Mouse (Mus musculus): Measurements from ENCODE around the gene Aip.

Gene Aip

DNA sequence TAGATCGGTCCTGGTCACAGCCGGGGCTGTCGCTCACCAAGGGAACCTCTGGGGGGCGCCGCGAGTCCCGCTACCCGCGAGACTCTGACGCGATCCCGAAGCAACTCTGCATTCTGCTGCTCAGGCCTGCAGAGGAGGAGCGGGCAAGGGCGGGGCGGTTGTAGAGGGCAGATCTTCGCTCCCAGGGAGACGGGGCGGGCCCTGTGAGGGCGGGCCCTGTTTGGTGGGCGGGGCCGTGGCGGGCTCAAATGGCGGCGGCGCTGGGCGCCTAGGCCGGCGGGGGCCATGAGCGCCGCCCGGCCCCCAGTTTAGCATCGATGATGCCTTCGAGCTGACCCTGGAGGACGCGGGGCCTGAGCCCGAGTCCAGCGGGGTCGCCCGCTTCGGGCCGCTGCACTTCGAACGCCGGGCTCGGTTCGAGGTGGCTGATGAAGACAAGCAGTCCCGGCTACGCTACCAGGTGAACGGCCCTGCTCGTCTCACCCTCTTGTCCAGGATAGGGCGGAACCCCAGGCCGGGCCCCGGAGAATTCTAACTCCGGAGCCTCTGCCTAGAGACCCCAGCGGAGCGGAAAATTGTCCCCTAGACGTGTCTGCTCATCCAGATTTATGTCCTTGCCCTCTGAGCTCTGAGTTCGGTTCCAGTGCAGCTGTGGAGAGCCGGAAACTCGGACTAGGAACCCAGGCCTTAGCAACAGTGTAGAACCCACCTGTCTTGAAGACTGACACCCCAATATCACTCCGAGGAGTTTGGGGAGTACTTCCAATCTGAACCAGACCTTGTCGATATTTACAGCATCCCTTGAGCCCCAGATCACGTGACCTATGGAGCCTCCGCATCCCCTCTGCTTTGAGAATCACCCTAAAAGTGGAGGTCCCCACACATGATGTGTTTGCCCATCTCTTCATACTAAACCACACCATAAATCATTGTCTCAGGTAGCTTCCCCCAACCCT, at the start of gene Aip:
Gene Aip, minus strand, starts transcription at position 118 of the 956 bp plus-strand sequence.
- DNase-seq (ENCODE audit: extremely low read depth, low read depth): peak; percentile 90

DNA sequence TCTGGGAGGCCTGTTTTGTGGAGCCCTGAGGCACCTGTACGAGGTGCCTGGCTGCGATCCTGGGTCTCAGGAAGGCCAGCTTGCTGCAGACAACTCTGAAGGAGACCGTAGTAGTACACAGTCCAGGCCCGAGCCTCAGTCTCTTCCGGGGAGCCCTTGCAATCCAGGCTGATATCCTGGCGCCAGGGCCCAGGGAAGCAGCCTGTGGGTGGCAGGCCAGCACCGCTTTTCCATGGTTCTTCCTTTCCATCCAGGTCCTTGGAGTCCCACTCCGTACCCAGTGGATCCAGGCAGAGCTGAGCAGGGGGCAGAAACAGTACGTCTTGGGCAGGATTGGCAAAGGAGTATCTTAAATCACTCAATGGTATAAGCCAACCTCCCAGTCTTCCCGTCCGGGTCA, 47.3 kb upstream of the Aip start:
- no peak for DNase-seq (ENCODE audit: extremely low read depth, low read depth)

DNA sequence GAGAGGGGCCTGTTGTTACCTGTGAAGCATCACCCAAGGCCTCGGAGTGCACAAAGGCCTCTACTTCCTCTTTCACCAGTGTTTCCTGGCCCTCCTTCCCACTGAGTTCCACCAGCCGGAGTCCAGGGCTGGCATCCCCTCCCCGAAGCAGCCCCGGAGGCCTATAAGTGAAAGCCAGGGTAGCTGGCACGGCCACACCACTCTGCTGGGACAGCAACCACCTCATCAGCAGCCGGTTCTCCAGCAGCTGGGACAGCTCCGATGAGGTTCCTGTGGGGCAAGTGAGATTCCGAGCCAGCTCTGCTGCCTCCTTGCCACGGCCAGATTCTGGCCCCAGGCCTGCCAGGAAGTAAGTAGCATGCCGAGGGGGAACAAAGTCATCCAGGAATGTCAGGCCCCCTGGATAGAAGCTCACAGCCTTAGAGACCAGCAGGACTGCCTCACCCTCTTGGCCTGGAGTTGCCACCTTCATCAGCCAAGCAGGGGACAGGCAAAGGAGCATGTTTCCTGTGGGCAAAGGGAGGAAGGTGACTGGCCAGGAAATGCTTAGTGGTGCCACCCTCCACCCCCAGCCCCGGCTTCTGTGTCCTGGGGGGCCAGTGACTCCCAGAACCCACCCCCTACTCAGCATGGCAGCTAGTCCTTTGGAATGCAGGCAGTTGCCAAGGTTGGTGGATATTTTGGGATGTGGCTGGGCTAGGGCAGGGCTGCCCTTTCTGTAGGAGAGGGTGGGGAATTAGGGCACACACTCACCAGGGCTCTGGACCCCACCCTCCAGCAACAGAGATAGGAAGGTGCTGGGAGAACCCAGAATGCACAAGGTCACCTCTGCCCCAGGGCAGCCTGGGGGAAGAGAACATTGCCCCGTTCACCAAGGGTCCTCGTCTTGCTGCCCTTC, 46.0 kb upstream of the Aip start:
- no peak for DNase-seq (ENCODE audit: extremely low read depth, low read depth)

DNA sequence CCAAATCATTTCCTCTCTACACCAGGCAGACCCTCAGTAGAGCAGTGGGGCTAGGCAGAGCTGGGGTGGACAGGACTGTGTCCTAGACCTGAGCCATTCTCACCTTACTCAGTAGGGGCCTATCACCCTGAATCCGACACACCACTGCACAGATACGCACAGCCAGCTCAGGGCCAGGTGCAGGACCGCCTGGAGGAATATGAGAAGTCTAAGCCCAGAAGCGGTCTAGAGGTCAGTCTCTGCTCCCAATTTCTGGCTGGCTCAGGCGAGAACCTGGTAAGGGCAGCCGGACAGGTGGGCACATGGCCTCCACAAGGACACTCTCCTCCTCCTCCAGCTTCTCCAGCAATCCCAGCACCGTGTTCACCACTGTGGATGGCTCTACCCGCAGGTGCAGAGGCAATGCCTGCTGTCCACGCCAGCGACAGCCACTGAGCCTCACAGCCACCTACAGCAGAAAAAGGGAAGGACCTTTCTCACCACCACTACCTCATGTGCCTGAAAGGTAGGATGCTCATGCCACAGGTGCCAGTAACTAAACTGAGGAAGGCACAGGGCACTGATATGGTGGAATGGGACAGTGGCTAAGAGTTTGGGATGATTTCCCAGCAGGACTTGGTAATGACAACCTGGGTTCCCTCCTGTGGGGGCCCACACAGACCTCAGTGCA, 45.2 kb upstream of the Aip start:
- no peak for DNase-seq (ENCODE audit: extremely low read depth, low read depth)

DNA sequence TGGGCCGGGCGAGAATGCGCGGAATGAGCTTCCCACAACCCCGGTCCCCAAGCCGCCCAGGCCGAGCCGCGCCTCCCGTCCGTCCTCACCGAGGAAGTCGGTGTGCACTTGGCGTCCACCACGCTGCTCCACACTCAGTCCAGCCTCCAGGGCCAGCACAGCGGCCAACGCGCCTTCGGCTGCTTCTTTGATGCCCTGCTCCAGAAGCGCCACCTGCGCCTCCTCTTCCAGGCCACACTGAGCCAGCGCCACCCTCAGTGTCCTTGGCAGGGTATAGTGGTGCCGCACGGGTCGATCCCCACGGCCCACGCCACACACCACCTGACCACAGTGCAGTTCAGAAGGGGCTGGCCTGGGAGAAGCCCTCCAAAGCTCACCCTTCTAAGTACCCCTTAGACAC, 44.2 kb upstream of the Aip start:
- no peak for DNase-seq (ENCODE audit: extremely low read depth, low read depth)

DNA sequence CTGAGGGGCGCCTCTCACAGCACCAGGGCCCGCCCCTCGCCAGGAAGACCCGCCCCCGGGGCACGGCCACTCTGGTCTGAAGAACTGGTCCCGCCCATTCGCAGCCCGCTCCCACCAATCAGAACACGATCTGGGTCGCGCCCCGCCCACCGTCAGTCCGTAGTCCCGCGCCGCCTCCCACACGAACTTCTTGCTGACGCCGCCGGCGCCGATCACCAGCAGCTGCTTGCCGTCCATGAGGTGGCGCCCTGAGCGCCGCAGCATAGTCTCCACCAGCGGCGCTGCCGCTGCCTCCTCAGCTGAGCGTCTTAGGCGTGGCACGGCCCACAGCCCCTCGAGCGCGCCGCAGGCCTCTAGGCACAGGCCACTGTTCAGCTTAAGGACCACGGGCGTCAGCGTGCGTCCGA, 43.7 kb upstream of the Aip start:
- DNase-seq (ENCODE audit: extremely low read depth, low read depth): peak; percentile 91

DNA sequence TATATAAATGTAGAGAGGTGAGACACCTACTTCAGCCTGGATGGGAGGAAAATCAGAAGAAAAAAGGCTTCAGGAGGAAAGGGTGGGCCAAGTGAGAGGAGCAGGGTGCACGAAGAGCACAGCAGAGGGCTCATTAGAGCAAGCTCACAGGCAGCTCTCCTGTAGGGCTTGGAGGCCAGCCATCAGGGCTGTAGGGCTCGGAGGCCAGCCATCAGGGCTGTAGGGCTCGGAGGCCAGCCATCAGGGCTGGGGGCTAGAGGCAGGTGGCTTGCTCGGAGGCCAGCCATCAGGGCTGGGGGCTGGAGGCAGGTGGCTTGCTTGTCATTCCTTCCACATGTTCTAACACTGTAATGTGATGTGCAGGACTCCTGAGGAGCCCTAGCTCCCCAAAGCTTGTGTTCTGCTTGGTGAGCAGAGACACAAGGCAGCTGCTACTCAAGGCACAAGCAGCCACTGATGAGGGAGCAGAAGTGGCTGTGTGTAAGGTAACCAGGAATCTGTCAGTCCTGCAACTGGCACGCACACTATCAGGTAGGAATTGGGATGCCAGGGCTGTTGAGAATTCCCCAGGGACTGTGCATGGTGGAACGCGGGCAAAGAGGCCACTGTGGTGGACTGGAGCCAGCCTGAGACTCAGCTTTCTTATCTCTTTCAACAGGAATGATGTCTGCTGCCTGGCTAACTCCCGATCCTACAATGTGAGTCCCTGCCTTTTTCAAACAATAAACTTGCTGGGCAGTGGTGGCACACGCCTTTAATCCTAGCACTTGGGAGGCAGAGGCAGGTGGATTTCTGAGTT, 41.2 kb upstream of the Aip start:
- no peak for DNase-seq (ENCODE audit: extremely low read depth, low read depth)

DNA sequence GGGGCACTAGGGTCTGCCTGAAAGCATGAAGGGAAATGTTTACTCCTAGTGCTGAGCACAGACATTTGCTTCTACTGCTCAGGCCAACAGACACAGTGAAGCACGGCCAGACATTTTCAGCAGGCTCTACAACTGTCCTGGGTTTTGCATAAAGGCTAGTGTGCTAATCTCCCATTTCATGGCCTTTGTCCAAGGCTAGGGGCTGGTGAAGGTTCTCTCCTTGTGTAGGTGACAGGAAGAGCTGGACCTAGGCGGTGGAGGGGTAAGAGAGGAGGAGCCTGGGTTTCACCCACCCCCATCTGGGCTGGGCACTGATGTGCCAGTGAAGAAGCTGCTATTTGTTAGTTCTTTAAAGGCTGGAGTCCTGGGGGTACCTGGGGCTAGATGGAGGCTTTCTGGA, 39.1 kb upstream of the Aip start:
- DNase-seq (ENCODE audit: extremely low read depth, low read depth): no peak

DNA sequence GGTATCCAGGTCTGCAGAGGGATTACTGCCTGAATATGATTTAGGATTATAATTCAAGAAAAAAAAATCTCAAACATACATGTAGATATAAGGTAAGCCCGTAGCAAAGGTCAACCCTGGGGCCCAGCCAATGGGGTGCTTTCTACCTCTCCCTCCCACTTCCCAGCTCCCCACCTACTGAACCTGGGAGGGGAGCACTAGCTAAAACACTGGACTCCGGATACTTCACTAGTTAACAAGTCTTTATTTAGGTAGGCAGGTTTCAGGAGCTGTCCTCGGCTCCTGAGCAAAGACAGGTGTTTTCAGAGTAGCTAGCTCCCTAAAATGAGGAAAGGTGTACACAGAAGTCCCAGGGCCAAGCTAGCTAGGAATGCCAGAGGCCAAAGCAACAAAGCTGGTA, 38.4 kb upstream of the Aip start:
- DNase-seq (ENCODE audit: extremely low read depth, low read depth): no peak

DNA sequence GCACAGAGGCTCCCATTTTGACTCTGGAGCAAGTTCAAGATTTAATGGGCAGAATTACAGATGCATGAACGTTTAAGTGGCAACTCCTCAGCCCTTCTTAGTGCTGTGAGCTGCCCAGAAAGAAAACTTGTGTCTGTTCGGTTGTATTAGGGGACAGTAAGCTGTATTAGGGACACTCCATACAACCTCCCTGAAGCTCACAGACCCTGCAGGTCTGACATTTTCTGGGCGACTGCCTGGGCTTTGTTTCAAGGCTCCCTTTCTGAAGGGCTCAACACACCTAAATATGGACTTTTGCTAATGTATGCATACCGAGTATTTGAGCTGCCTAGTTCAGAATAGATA, 37.9 kb upstream of the Aip start:
- DNase-seq (ENCODE audit: extremely low read depth, low read depth): no peak

DNA sequence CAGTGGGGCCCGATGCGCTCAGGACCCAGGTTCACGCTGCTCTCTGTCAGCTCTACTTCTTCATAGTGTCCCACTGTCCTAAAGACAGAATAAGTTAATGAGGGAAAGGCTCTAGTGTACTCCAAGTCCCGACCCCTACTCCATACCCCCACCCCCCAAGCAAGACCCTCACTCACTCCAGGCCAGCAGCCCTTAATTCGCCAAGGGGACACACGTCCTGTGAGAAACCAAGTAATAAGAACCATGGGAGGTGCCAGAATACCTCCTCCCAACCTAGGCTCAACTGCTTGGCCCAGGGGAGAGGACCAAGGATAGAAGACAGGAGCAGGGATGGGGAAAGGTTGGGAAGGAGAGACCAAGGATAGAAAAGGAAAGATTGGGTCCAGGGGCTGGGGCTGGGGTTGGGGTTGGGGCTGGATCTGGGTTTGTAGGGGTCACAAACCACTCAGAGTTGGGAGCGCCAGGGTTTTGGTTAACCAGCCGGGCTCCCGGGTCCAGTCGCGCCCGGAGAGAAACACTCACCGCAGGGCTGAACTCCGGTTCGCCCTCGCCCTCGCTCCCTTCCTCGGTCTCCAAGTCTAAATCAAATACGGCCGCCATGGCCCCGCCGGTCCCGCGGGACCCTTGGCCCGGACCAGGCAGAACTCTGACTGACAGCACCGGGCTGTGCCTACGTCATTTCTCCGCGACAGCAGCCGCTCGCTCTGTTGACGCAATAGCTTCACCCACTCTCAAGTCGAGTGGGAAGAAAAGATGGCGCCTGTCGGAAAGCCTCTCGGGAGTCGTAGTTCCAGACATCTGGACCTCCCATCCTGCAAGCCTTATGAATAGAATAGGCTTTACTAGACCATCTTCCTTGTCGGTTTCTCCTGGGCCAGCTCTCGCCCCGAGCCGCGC, 37.2 kb upstream of the Aip start, which contains the start of gene Rps6kb2:
Gene Rps6kb2, minus strand, starts transcription at position 709 of the 897 bp plus-strand sequence.
- DNase-seq (ENCODE audit: extremely low read depth, low read depth): peak; percentile 95

DNA sequence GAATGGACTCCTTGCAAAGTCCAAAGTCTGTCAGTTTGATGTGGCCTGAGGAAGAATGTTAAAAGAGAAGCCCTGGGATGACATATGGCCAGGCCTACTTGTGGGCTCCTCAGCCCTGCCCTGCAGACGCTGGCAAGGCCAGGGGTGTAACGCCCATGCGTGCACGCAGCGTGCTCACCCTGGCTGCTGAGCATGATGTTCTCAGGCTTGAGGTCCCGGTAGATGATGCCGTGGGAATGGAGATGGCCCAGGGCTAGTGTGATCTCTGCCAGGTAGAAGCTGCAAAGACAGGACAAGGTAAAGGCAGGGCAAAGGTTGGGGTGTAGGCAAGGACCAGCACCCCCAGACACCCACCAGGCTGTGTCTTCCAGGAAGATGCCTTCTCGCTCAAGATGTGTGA, 33.4 kb upstream of the Aip start:
- no peak for DNase-seq (ENCODE audit: extremely low read depth, low read depth)

DNA sequence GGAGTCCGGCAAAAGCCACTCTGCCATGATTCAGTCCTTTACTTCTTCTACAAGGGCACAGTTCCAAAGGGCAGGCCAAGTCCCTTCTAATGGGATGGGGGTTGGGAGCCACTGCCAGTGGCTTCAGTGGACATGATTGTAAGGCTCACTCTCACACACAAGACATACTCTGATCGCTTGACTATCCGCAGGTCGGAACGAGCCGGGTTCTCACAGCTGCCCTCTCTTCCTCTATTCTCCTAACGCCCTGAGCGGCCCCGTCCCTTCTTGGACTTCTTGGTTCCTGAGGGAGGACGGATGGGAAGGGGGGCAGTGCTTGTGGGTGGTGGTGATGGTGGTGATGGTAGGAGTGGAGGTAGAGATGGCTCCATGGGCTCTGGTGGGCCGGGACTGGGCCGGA, 31.1 kb upstream of the Aip start:
- no peak for DNase-seq (ENCODE audit: extremely low read depth, low read depth)

DNA sequence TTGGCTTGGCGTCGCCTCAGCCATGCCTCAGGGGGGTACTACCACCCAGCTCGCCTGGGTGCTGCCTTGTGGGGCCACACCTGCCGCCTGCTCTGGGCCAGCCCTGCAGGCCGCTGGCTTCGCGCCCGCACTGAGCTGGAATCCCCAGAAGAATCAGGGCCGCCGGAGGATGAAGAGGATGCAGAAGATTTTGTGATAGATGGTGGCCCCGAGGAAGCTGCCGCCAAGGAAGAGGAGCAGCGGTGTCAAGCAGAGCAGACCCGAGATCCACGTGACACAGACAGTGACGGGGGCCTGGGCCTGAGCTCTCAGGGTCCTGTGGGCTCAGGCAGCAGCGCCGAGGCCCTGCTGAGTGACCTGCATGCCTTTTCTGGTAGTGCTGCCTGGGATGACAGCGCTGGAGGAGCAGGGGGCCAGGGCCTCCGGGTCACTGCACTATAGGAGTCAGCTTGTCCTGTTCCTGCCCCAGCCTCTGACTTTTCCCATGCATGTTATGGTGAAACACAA, 30.5 kb upstream of the Aip start:
- no peak for DNase-seq (ENCODE audit: extremely low read depth, low read depth)

DNA sequence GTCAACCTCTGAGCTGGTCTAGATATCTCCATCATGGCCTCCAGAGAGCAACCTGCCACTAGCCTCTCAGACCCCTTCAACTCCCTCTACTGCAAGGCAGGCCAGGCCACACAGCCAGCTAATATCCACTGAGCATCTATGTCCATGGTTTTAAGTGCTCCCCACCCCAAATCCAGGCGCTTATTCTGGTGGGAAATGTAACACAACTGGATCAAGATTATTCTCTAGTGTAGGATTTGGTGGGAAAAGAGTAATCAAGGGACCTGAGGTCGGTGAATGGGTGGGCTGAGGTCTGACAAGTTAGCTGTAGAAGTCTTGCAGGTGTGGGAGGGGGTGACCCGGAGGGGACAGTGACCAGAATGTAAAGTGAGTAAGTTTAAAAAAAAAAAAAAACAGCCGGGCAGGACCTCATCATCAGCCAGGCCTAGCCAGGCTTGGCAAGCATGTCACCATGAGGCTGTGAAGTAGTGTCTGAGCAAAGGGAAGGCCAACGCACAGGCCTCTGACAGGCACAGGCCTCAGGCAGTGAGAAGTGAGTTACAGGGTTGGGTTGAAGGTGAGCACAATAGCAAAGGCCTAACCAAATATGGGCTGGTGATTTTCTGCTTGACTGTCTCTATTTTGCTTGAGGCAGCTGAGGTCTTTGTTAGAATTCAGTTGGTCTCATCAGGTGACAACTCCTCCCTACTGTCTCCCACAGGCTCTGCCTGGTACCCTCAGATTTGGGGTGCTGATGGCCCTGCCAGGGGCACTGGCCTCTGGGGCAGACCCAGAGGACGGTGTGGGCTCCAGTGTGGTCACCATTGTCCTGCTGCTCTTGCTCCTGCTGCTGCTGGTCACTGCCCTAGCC, 29.8 kb upstream of the Aip start:
- no peak for DNase-seq (ENCODE audit: extremely low read depth, low read depth)

DNA sequence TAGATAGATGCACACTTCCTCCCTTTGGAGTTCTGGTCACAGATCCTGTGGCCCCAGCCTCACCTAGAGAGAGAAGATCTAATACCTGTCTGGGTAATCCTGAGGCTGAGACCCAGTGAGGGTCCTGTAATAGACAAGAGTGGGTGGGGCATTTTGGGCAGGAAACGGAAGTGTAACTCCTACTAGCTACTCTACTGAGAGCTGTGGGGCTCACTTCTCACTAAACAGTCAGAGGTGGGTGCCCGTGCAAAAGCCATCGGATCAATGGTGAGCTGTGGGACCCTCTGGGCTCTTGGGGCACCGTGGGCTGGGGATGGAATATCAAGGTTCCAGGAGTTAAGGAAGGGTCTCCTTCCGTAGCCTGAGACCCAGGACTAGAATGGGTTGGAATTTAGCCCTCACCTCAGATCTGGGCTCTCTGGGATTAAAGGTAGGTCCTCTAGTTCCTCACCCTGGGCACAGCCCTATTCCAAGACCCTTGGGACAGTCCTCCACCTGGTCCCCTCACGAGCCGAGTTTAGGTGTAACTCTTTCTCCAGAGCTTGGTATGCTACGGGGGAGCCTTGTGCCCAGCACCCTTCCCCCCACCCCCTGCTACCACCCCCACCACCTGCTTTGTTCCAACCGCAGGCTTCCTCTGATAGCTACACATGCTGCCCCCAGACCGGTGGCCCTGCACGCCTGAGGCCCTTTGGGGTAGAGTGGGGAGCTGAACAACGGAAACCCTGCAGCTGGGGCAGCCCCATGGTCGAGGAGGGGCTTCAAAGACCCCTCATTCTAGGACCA, 29.0 kb upstream of the Aip start:
- DNase-seq (ENCODE audit: extremely low read depth, low read depth): no peak

DNA sequence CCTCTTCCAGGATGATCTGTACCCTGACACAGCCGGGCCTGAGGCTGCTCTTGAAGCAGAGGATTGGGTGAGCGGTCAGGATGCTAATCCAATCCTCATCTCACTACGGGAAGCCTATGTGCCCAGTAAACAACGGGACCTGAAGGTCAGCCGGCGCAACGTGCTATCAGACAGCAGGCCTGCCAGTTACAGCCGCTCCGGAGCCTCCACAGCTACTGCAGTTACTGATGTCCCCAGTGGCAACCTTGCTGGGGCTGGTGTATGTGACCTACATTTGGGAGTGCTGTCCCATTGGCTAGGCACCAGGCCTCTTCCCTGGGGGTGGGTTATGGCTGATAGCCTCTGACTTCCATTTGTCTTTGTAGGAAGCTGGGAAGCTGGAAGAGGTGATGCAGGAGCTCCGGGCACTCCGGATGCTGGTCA, 27.6 kb upstream of the Aip start, which contains the start of gene Ptprcap:
Gene Ptprcap, plus strand, starts transcription at position 373 of the 423 bp plus-strand sequence.
- DNase-seq (ENCODE audit: extremely low read depth, low read depth): no peak

Measured in MEL-GATA-1-ER (cell line).